Mouse (Mus musculus) heart, adult 2 months (tissue): ENCODE measurements at regions not wholly inside any gene's neighbourhood (a gene's known extent, or its start where the extent isn't known, plus 50 kb on each side); places are given as distances from the start of the nearest gene placed in this dataset.

Experiments used
- DNase-seq, 2 experiments: peaks; one replicate each; pipeline ENCODE4 v3.0.0; 2021
- H3K27ac ChIP-seq: fragments of 200-600 bp; 2 replicates; pipeline ENCODE4 v1.8.1; 2022
- H3K27me3 ChIP-seq: fragments of 200-500 bp; 2 replicates; pipeline ENCODE4 v1.6.1; 2012; ENCODE audit warnings: mild to moderate bottlenecking, low read length, inconsistent platforms, mixed read lengths; ENCODE audit not compliant: control insufficient read depth, insufficient read depth
- H3K36me3 ChIP-seq: fragments of 200-500 bp; 2 replicates; pipeline ENCODE4 v1.6.1; 2012; ENCODE audit warnings: low read length, inconsistent platforms; ENCODE audit not compliant: control insufficient read depth, insufficient read depth
- H3K4me1 ChIP-seq: fragments of 200-500 bp; 2 replicates; pipeline ENCODE4 v1.6.1; 2011; ENCODE audit warnings: low read length; ENCODE audit not compliant: control insufficient read depth, insufficient read depth
- H3K4me3 ChIP-seq: fragments of 200-600 bp; 2 replicates; pipeline ENCODE4 v1.8.1; 2022
- H3K79me2 ChIP-seq: fragments of 200-500 bp; replicated peaks from 2 replicates; pipeline ENCODE4 v1.6.1; 2012; ENCODE audit warnings: mild to moderate bottlenecking, inconsistent platforms, low read length, moderate library complexity, mixed read lengths; ENCODE audit not compliant: control insufficient read depth, insufficient read depth
- H3K9ac ChIP-seq: fragments of 200-500 bp; 2 replicates; pipeline ENCODE4 v1.6.1; 2012; ENCODE audit warnings: low read depth, mild to moderate bottlenecking, control low read depth, inconsistent platforms, low read length, mixed read lengths
- CTCF ChIP-seq: fragments of 200-600 bp; IDR thresholded peaks from 2 replicates; pipeline ENCODE4 v1.8.1; 2022; ENCODE audit warnings: antibody characterized with exemption, mild to moderate bottlenecking, moderate library complexity
- EP300 ChIP-seq: fragments of 200-500 bp; IDR thresholded peaks from 2 replicates; pipeline ENCODE4 v1.6.1; 2011; ENCODE audit warnings: low read depth, low read length, control low read depth; ENCODE audit not compliant: insufficient read depth
- POLR2A ChIP-seq: fragments of 200-500 bp; IDR thresholded peaks from 2 replicates; pipeline ENCODE4 v1.6.1; 2011; ENCODE audit warnings: mild to moderate bottlenecking, low read depth, low read length, control low read depth; ENCODE audit not compliant: insufficient read depth
- WGBS: fragments of 180-500 bp; shearing (Covaris S2); methylation state at CpG from one replicate; pipeline ENCODE4 v1.1.7; 2018; 5-methylcytosine and 5-hydroxymethylcytosine counted together
- intact Hi-C: fragments of 180-260 bp; cut with DNase I; formaldehyde crosslinking; loops from one replicate; pipeline ENCODE4 v1.15.1; 2025

- Histone ChIP-seq H3K36me3 (no peaks in the 10 kb centered on the region), H3K4me1 (no peaks in the 10 kb centered on the region), H3K27ac (no peak overlapping the region), H3K9ac (no peak overlapping the region), H3K79me2 (no peaks in the 10 kb centered on the region), H3K4me3 (no peak overlapping the region), H3K27me3 (no peaks in the 10 kb centered on the region)
- intact Hi-C loops, result no loop called here
- 35% methylated on average over 3 of the region's 3 CpGs for WGBS
- no peak for DNase-seq
- no peak for TF ChIP-seq CTCF
- TF ChIP-seq POLR2A, result no peak
- no peak for TF ChIP-seq EP300
Measured at GRCm38 (mm10) chr9:59232682-59233081, 58.7 kb upstream of the Adpgk start.

DNA sequence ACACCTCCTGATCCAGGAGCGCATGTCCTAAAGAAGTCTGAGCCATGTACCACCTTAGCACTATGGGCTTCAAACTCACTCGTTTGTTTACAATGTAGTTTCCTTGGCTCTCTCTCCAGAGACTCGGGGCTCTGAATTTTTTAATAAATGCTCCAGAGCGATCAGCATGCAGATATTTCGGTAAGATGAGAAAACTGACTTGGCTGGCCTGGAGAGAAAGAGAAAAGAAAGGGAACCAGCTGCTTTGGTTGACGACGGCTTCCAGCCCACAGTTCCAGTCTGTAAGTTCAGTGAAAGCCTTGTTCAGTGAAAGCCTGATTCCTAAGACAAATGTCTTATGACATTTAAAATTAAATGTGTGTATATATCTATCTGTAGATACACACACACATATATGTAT lies 59.4 kb upstream of the Adpgk start:
- 75% methylated on average over 7 of the region's 7 CpGs for WGBS
- Histone ChIP-seq H3K4me1 (no peaks in the 10 kb centered on the region), H3K4me3 (no peak overlapping the region), H3K79me2 (no peaks in the 10 kb centered on the region), H3K36me3 (no peaks in the 10 kb centered on the region), H3K27me3 (no peaks in the 10 kb centered on the region), H3K27ac (no peak overlapping the region), H3K9ac (no peak overlapping the region)
- intact Hi-C loops, result no loop called here
- no peak for DNase-seq
- no peak for TF ChIP-seq CTCF
- no peak for TF ChIP-seq POLR2A
- no peak for TF ChIP-seq EP300

- no peaks in the 10 kb centered on the region for H3K4me1 ChIP-seq
- H3K27me3 ChIP-seq, result no peaks in the 10 kb centered on the region
- 65% methylated on average over 5 of the region's 5 CpGs for WGBS
- H3K36me3 ChIP-seq, result no peaks in the 10 kb centered on the region
- no peak overlapping the region for H3K9ac ChIP-seq
- DNase-seq, result no peak
- intact Hi-C loops, result no loop called here
- no peaks in the 10 kb centered on the region for H3K79me2 ChIP-seq
- H3K4me3 ChIP-seq, result no peak overlapping the region
- no peak overlapping the region for H3K27ac ChIP-seq
- TF ChIP-seq POLR2A (no peak), CTCF (no peak)
Measured at GRCm38 (mm10) chr9:59231186-59231585, 60.2 kb upstream of the Adpgk start.

DNA sequence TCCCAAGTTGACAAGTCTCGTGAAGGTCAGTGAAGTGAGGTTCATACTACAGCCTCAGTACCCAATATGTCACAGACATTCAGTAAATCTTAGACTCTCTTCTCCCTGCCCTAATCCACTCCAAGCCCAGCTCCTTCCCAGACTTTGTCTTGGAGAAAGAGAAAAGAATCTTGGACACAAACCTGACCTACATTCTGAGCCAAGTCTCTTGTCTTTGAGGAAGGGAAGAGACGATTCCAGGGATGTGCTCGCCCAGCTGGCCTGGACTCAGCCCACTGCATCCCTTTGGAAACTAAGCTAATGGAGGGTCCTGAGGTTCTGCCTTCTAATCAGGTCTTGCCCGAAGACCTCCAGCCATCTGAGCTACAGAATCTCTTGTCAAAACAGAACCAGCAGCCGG lies 61.2 kb upstream of the Adpgk start:
- Histone ChIP-seq H3K27me3 (no peaks in the 10 kb centered on the region), H3K79me2 (no peaks in the 10 kb centered on the region), H3K4me1 (no peaks in the 10 kb centered on the region), H3K9ac (no peak overlapping the region), H3K27ac (no peak overlapping the region), H3K36me3 (no peaks in the 10 kb centered on the region), H3K4me3 (no peak overlapping the region)
- DNase-seq, result no peak
- intact Hi-C loops, result no loop called here
- WGBS, result 62% methylated on average over 5 of the region's 5 CpGs
- TF ChIP-seq EP300, result no peak
- no peak for TF ChIP-seq CTCF
- TF ChIP-seq POLR2A, result no peak

- intact Hi-C loops, result no loop called here
- H3K36me3 ChIP-seq, result no peaks in the 10 kb centered on the region
- DNase-seq, result no peak
- H3K4me3 ChIP-seq, result no peak overlapping the region
- H3K27ac ChIP-seq, result no peak overlapping the region
- TF ChIP-seq CTCF, result no peak
- TF ChIP-seq EP300, result no peak
- TF ChIP-seq POLR2A, result no peak
- H3K4me1 ChIP-seq, result no peaks in the 10 kb centered on the region
- H3K27me3 ChIP-seq, result no peaks in the 10 kb centered on the region
- WGBS, result 75% methylated on average over 4 of the region's 4 CpGs
- no peak overlapping the region for H3K9ac ChIP-seq
- no peaks in the 10 kb centered on the region for H3K79me2 ChIP-seq
Measured at GRCm38 (mm10) chr9:59227948-59228347, 63.4 kb upstream of the Adpgk start.

- intact Hi-C loops, result no loop called here
- Histone ChIP-seq H3K27me3 (no peaks in the 10 kb centered on the region), H3K4me1 (no peaks in the 10 kb centered on the region), H3K27ac (no peak overlapping the region), H3K79me2 (no peaks in the 10 kb centered on the region), H3K4me3 (no peak overlapping the region), H3K36me3 (no peaks in the 10 kb centered on the region), H3K9ac (no peak overlapping the region)
- 73% methylated on average over 4 of the region's 4 CpGs for WGBS
- TF ChIP-seq CTCF (no peak), POLR2A (no peak), EP300 (no peak)
- no peak for DNase-seq
Measured at GRCm38 (mm10) chr9:59226361-59226760, 65.0 kb upstream of the Adpgk start.
